Mouse (Mus musculus): ENCODE measurements around the gene Gm12794. TPM values are rescaled to one million over a fixed set of nuclear protein-coding genes. Genes with fewer than 3 reads are reported as not detected.
"Not testable (repeated sequence)": the region's sequence is repeated elsewhere in the genome, so short reads cannot be mapped to it uniquely, and the experiment has no call there.

Gene Gm12794
- not detected for polyA plus RNA-seq (2021)

GRCm38 (mm10) chr4:101940107-101940506 is at the start of gene Gm12794:
Gene Gm12794 (plus strand): TSS chr4:101940407.
- DNase-seq (ENCODE audit: low read depth, low spot score); in situ Hi-C loops (cut with MboI; ENCODE audit: low pct_unique_long_range_greater_than_20kb); CTCF ChIA-PET: not testable (repeated sequence)

GRCm38 (mm10) chr4:101893656-101894420 is 46.4 kb upstream of the Gm12794 start, which contains the start of gene C130073F10Rik:
Gene C130073F10Rik (minus strand): TSS chr4:101893789.
- TF ChIP-seq CTCF (IDR thresholded peaks at IDR 0.05): no peak
- ATAC-seq (no peak), DNase-seq (ENCODE audit: low read depth, low spot score) (no peak)
- ChIA-PET CTCF (no interaction called here), POLR2A (no interaction called here)
- H3K27me3 ChIP-seq: no peaks in the 10 kb centered on the region
- in situ Hi-C loops (cut with MboI; ENCODE audit: low pct_unique_long_range_greater_than_20kb): no loop called here

More at GRCm38 (mm10) chr4:101940107-101940506, at the start of gene Gm12794:
- ATAC-seq, H3K27me3 ChIP-seq, POLR2A ChIA-PET: not testable (repeated sequence)

- DNase-seq (ENCODE audit: low read depth, low spot score); in situ Hi-C loops (cut with MboI; ENCODE audit: low pct_unique_long_range_greater_than_20kb); H3K27me3 ChIP-seq; ATAC-seq; CTCF ChIA-PET; POLR2A ChIA-PET: not testable (repeated sequence)
Measured at GRCm38 (mm10) chr4:101908821-101909220, 31.4 kb upstream of the Gm12794 start, which contains the start of gene Gm12800. Gene Gm12800 (plus strand): TSS chr4:101909121.

- POLR2A ChIA-PET; in situ Hi-C loops (cut with MboI; ENCODE audit: low pct_unique_long_range_greater_than_20kb); DNase-seq (ENCODE audit: low read depth, low spot score); CTCF ChIA-PET; ATAC-seq; H3K27me3 ChIP-seq: not testable (repeated sequence)
Measured at GRCm38 (mm10) chr4:101980949-101981348, 40.7 kb downstream of the Gm12794 start, which contains the start of gene Gm12790. Gene Gm12790 (minus strand): TSS chr4:101981049.

GRCm38 (mm10) chr4:101985678-101986077 is 45.5 kb downstream of the Gm12794 start:
- POLR2A ChIA-PET: no interaction called here
- H3K27me3 ChIP-seq: no peaks in the 10 kb centered on the region
- ATAC-seq (no peak), DNase-seq (ENCODE audit: low read depth, low spot score) (no peak)
- in situ Hi-C loops (cut with MboI; ENCODE audit: low pct_unique_long_range_greater_than_20kb): no loop called here
- CTCF ChIA-PET: no interaction called here
- no peak for TF ChIP-seq CTCF (IDR thresholded peaks at IDR 0.05)

GRCm38 (mm10) chr4:101986326-101986725 is 46.1 kb downstream of the Gm12794 start, which contains the start of gene Gm12789:
Gene Gm12789 (plus strand): TSS chr4:101986626.
- POLR2A ChIA-PET; in situ Hi-C loops (cut with MboI; ENCODE audit: low pct_unique_long_range_greater_than_20kb); CTCF ChIA-PET: not testable (repeated sequence)

More at GRCm38 (mm10) chr4:101986326-101986725, 46.1 kb downstream of the Gm12794 start, which contains the start of gene Gm12789:
- not testable (repeated sequence) for ATAC-seq; DNase-seq (ENCODE audit: low read depth, low spot score); H3K27me3 ChIP-seq

Other genes starting within 250 kb of the Gm12794 start
- 1.5 TPM for gene Lepr, start 223.0 kb upstream of the Gm12794 start, polyA plus RNA-seq (2021)
- gene B020004J07Rik, start 96.4 kb upstream of the Gm12794 start, polyA plus RNA-seq (2021): not detected
- not detected for gene C130073F10Rik, start 46.6 kb upstream of the Gm12794 start, polyA plus RNA-seq (2021)
- gene Gm12800, start 31.3 kb upstream of the Gm12794 start, polyA plus RNA-seq (2021): not detected
- not detected for gene Gm12790, start 40.6 kb downstream of the Gm12794 start, polyA plus RNA-seq (2021)
- gene Gm12789, start 46.2 kb downstream of the Gm12794 start, polyA plus RNA-seq (2021): not detected
- gene Pde4b, start 147.1 kb downstream of the Gm12794 start, polyA plus RNA-seq (2021): 2.5 TPM

Data from Patski (cell line).